In genomic region chr15:78930192-78930706, GRCm38 (mm10) we compare ENCODE assay signal across 31 mouse cellular contexts. TPM values are rescaled to one million over a fixed set of nuclear protein-coding genes. Genes with fewer than 3 reads are reported as not detected.
DNase-seq lines count a peak whose midpoint lies in the region; ATAC-seq and TF ChIP-seq lines count a peak whose summit lies in the region.
"Had no signal": no experiment of that assay in that cellular context is flagged by ENCODE, and none has a peak within 500 bp of the region (broad histone marks: within the 10 kb centered on the region; RNA-seq: fewer than 3 reads in every experiment).

No protein-coding gene starts in this region.

- 0 out of 4 replicates have a peak, but pooled peaks of 1 of the 2 experiments have one; percentile 4 for TF ChIP-seq POLR2A in MEL (IDR thresholded peaks at IDR 0.05; ENCODE audit: control insufficient read depth in 1 of 2, insufficient read depth in 1 of 2, low read depth in 1 of 2, low read length in 2 of 2, poor library complexity in 1 of 2)

- H3K4me3 ChIP-seq in embryonic facial prominence, embryonic 13.5 days: no peak overlapping the region
- H3K4me3 ChIP-seq in embryonic facial prominence, embryonic 10.5 days: no peak overlapping the region
- H3K4me3 ChIP-seq in MEL (ENCODE audit: control insufficient read depth in 1 of 2, insufficient read depth in 1 of 2, low read depth in 2 of 2, low read length in 2 of 2): no peak overlapping the region
- no peak overlapping the region for H3K4me3 ChIP-seq in liver, embryonic 13.5 days (replicated peaks)
- no peak overlapping the region for H3K4me3 ChIP-seq in left cerebral cortex, adult 2 months
- H3K4me3 ChIP-seq: forebrain, embryonic 10.5 days; heart, adult 2 months; heart, embryonic 12.5 days; hindbrain, embryonic 13.5 days; limb, embryonic 12.5 days; megakaryocyte, embryonic 14.5 days; midbrain, embryonic 12.5 days; neural tube, embryonic 15.5 days had no signal

- H3K27ac ChIP-seq in embryonic facial prominence, embryonic 13.5 days: peak overlapping the region; percentile 39; the same call in 1 of the 2 replicates
- H3K27ac ChIP-seq in embryonic facial prominence, embryonic 10.5 days (replicated peaks): no peak overlapping the region
- peak overlapping the region; percentile 5; the same call in 1 of the 2 replicates for H3K27ac ChIP-seq in MEL (ENCODE audit: control insufficient read depth, low read depth, low read length)
- H3K27ac ChIP-seq in liver, embryonic 13.5 days: peak overlapping the region; percentile 66
- H3K27ac ChIP-seq in left cerebral cortex, adult 2 months: no peak overlapping the region
- H3K27ac ChIP-seq: forebrain, embryonic 10.5 days; heart, adult 2 months; hindbrain, embryonic 13.5 days; kidney, postnatal 0 days; midbrain, embryonic 12.5 days; neural tube, embryonic 15.5 days had no signal

- TF ChIP-seq CTCF in MEL (IDR thresholded peaks at IDR 0.05 in 2 of 3, conservative IDR thresholded peaks at IDR 0.05 in 1 of 3; ENCODE audit: control insufficient read depth in 1 of 3, insufficient read depth in 1 of 3, low read depth in 2 of 3, low read length in 3 of 3, poor library complexity in 1 of 3, severe bottlenecking in 1 of 3): no peak
- no peak for TF ChIP-seq CTCF in left cerebral cortex, adult 2 months (IDR thresholded peaks at IDR 0.05)

- intact Hi-C loops in left cerebral cortex, adult 2 months (cut with DNase I): no loop called here
- intact Hi-C loops in left cerebral cortex, postnatal 25 days (cut with DNase I): no loop called here

- WGBS in embryonic facial prominence, embryonic 13.5 days: 74% methylated on average over 6 of the region's 6 CpGs
- WGBS in embryonic facial prominence, embryonic 10.5 days: 82% methylated on average over 6 of the region's 6 CpGs
- WGBS in liver, embryonic 13.5 days (ENCODE audit: insufficient replicate concordance): 83% methylated on average over 6 of the region's 6 CpGs

- H3K9me3 ChIP-seq in embryonic facial prominence, embryonic 13.5 days: no peaks in the 10 kb centered on the region
- no peaks in the 10 kb centered on the region for H3K9me3 ChIP-seq in embryonic facial prominence, embryonic 10.5 days
- H3K9me3 ChIP-seq in MEL (replicated peaks; ENCODE audit: insufficient read depth, low read length): no peaks in the 10 kb centered on the region
- H3K9me3 ChIP-seq in liver, embryonic 13.5 days (replicated peaks): no peaks in the 10 kb centered on the region
- H3K9me3 ChIP-seq: forebrain, embryonic 10.5 days; heart, embryonic 12.5 days; hindbrain, embryonic 13.5 days; limb, embryonic 12.5 days; megakaryocyte, embryonic 14.5 days; midbrain, embryonic 12.5 days; neural tube, embryonic 15.5 days had no signal

- peaks cover 54% of the 10 kb centered on the region for H3K4me1 ChIP-seq in embryonic facial prominence, embryonic 13.5 days
- peaks cover 39% of the 10 kb centered on the region for H3K4me1 ChIP-seq in embryonic facial prominence, embryonic 10.5 days
- peaks cover 3 to 26% of the 10 kb centered on the region in 2 experiments; a peak in 3 of 4 replicates for H3K4me1 ChIP-seq in MEL (ENCODE audit: control insufficient read depth in 1 of 2, insufficient read depth in 2 of 2, low read length in 2 of 2)
- H3K4me1 ChIP-seq in liver, embryonic 13.5 days (replicated peaks): peaks cover 84% of the 10 kb centered on the region

- TF ChIP-seq EP300 in MEL (IDR thresholded peaks at IDR 0.05; ENCODE audit: low read depth in 1 of 2, low read length in 2 of 2): no peak

- ATAC-seq in embryonic facial prominence, embryonic 13.5 days (ENCODE audit: insufficient number of reproducible peaks, insufficient read depth, low FRiP score, low TSS enrichment, low read depth): no peak
- no peak for ATAC-seq in liver, embryonic 13.5 days (ENCODE audit: low read depth)
- ATAC-seq: CD4-positive, CD25-positive, alpha-beta regulatory T cell, adult 4 months; forebrain, embryonic 16.5 days; intestine, embryonic 16.5 days; lung, postnatal 0 days had no signal

- no peak for DNase-seq in embryonic facial prominence, embryonic 10.5 days (ENCODE audit: low spot score)
- DNase-seq in 3134 (ENCODE audit: extremely low read depth, insufficient read length, low spot score) (peak; percentile 57), MEL (ENCODE audit: low read depth, low spot score) (no peak)
- no peak for DNase-seq in liver, embryonic 13.5 days
- no peak for DNase-seq in left cerebral cortex, adult 2 months (ENCODE audit: extremely low spot score in 1 of 2, low spot score in 2 of 2)
- no peak for DNase-seq in left cerebral cortex, postnatal 25 days (ENCODE audit: low spot score in 2 of 2)
- no peak for DNase-seq in cerebellum, adult 11-12 months
- DNase-seq: adrenal gland, postnatal 14 days; cerebellum, adult 11 months; cerebellum, postnatal 10 days; heart, adult 2 months; heart, postnatal 4 days; kidney, adult 8-10 months; kidney, postnatal 4 days; layer of hippocampus, postnatal 36 days; lung, adult 18-20 months; right cerebral cortex, postnatal 4 days; thymus, postnatal 4 days had no signal

- H3K27me3 ChIP-seq in embryonic facial prominence, embryonic 13.5 days: no peaks in the 10 kb centered on the region
- H3K27me3 ChIP-seq in embryonic facial prominence, embryonic 10.5 days (replicated peaks; ENCODE audit: low read depth, poor library complexity, severe bottlenecking): peaks cover 13% of the 10 kb centered on the region
- no peaks in the 10 kb centered on the region for H3K27me3 ChIP-seq in MEL (ENCODE audit: control insufficient read depth in 1 of 2, insufficient read depth in 2 of 2, low read length in 2 of 2)
- H3K27me3 ChIP-seq in liver, embryonic 13.5 days: no peaks in the 10 kb centered on the region
- H3K27me3 ChIP-seq: heart, embryonic 12.5 days; limb, embryonic 12.5 days had no signal

- H3K9ac ChIP-seq in embryonic facial prominence, embryonic 13.5 days: no peak overlapping the region
- no peak overlapping the region for H3K9ac ChIP-seq in MEL (ENCODE audit: control insufficient read depth, low read depth, low read length, poor library complexity, severe bottlenecking)
- H3K9ac ChIP-seq in liver, embryonic 13.5 days: no peak overlapping the region
- H3K9ac ChIP-seq: heart, embryonic 12.5 days; hindbrain, embryonic 13.5 days; midbrain, embryonic 12.5 days; neural tube, embryonic 15.5 days had no signal

- no peak for TF ChIP-seq RAD21 in MEL (IDR thresholded peaks at IDR 0.05; ENCODE audit: low read depth, low read length)

- peaks cover 19% of the 10 kb centered on the region for H3K36me3 ChIP-seq in embryonic facial prominence, embryonic 13.5 days
- H3K36me3 ChIP-seq in embryonic facial prominence, embryonic 10.5 days (replicated peaks): peaks cover 13% of the 10 kb centered on the region
- peaks cover 0 to 13% of the 10 kb centered on the region in 2 experiments; a peak in 2 of 4 replicates for H3K36me3 ChIP-seq in MEL (ENCODE audit: control insufficient read depth in 1 of 2, insufficient read depth in 2 of 2, low read length in 2 of 2)
- H3K36me3 ChIP-seq in liver, embryonic 13.5 days: peaks cover 13% of the 10 kb centered on the region
- H3K36me3 ChIP-seq: hindbrain, embryonic 13.5 days; midbrain, embryonic 12.5 days; neural tube, embryonic 15.5 days had no signal

- peaks cover 14% of the 10 kb centered on the region for H3K79me2 ChIP-seq in MEL (ENCODE audit: control insufficient read depth, insufficient read depth, low read length, poor library complexity)

- 0 out of 2 replicates have a peak overlapping the region, but pooled peaks have one; percentile 11 for H3K4me2 ChIP-seq in embryonic facial prominence, embryonic 13.5 days
- H3K4me2 ChIP-seq in liver, embryonic 13.5 days: no peak overlapping the region
- H3K4me2 ChIP-seq: heart, embryonic 12.5 days; hindbrain, embryonic 13.5 days; limb, embryonic 12.5 days; midbrain, embryonic 12.5 days; neural tube, embryonic 15.5 days had no signal

RNA-seq across cellular contexts. Expression of gene Lgals1, which starts 3.7 kb away (rescaled TPM):
- 2,193 and 2,304 TPM in 2 replicates for polyA plus RNA-seq in embryonic facial prominence, embryonic 13.5 days (2015; fragmentation: Nextera tagmentation; extraction: Ambion mirVana)
- 241 and 316 TPM in 2 replicates for polyA plus RNA-seq in embryonic facial prominence, embryonic 10.5 days (2016; fragmentation: Nextera tagmentation; extraction: Ambion mirVana)
- total RNA-seq in MEL (2012; rRNA removed): 974 and 1,054 TPM in 2 replicates
- 1,000 to 10,000 TPM in 1 of 2 experiments, 100 to 1,000 TPM in 1; 646 to 1,010 TPM for polyA plus RNA-seq in MEL (2012; ENCODE audit: insufficient read depth in 1 of 2, insufficient read length in 2 of 2, low read depth in 1 of 2, low replicate concordance in 2 of 2, missing spikeins in 1 of 2)
- 683 and 710 TPM in 2 replicates for polyA plus RNA-seq in liver, embryonic 13.5 days (2015; fragmentation: Nextera tagmentation; extraction: Ambion mirVana)
- total RNA-seq in left cerebral cortex, adult 2 months (2021): 10 to 100 TPM; 19.8 to 20.4 TPM
- 10 to 100 TPM; 19.6 to 21.3 TPM for total RNA-seq in left cerebral cortex, postnatal 25 days (2021)

RNA-seq across cellular contexts. Expression of gene Nol12, which starts 4.5 kb away (rescaled TPM):
- polyA plus RNA-seq in embryonic facial prominence, embryonic 13.5 days (2015; fragmentation: Nextera tagmentation; extraction: Ambion mirVana): 54.1 and 57.4 TPM in 2 replicates
- 69.2 and 71.5 TPM in 2 replicates for polyA plus RNA-seq in embryonic facial prominence, embryonic 10.5 days (2016; fragmentation: Nextera tagmentation; extraction: Ambion mirVana)
- 39.0 and 40.8 TPM in 2 replicates for total RNA-seq in MEL (2012; rRNA removed)
- 100 to 1,000 TPM in 1 of 2 experiments, not detected in 1; 127 TPM for polyA plus RNA-seq in MEL (2012; ENCODE audit: insufficient read depth in 1 of 2, insufficient read length in 2 of 2, low read depth in 1 of 2, low replicate concordance in 2 of 2, missing spikeins in 1 of 2)
- polyA plus RNA-seq in liver, embryonic 13.5 days (2015; fragmentation: Nextera tagmentation; extraction: Ambion mirVana): 45.6 and 48.9 TPM in 2 replicates
- total RNA-seq in left cerebral cortex, adult 2 months (2021): 10 to 100 TPM; 36.2 to 38.8 TPM
- 10 to 100 TPM; 37.7 to 37.9 TPM for total RNA-seq in left cerebral cortex, postnatal 25 days (2021)

RNA-seq across cellular contexts. Expression of gene Pdxp, which starts 16.5 kb away (rescaled TPM):
- polyA plus RNA-seq in embryonic facial prominence, embryonic 13.5 days (2015; fragmentation: Nextera tagmentation; extraction: Ambion mirVana): 18.7 and 23.2 TPM in 2 replicates
- 32.6 and 36.5 TPM in 2 replicates for polyA plus RNA-seq in embryonic facial prominence, embryonic 10.5 days (2016; fragmentation: Nextera tagmentation; extraction: Ambion mirVana)
- total RNA-seq in MEL (2012; rRNA removed): 16.7 and 21.5 TPM in 2 replicates
- polyA plus RNA-seq in MEL (2012; ENCODE audit: insufficient read depth in 1 of 2, insufficient read length in 2 of 2, low read depth in 1 of 2, low replicate concordance in 2 of 2, missing spikeins in 1 of 2): 10 to 100 TPM in 1 of 2 experiments, not detected in 1; 25.4 TPM
- 6.9 and 7.4 TPM in 2 replicates for polyA plus RNA-seq in liver, embryonic 13.5 days (2015; fragmentation: Nextera tagmentation; extraction: Ambion mirVana)
- 100 to 1,000 TPM; 165 to 171 TPM for total RNA-seq in left cerebral cortex, adult 2 months (2021)
- total RNA-seq in left cerebral cortex, postnatal 25 days (2021): 100 to 1,000 TPM; 165 to 180 TPM

RNA-seq across cellular contexts. Expression of gene Triobp, which starts 17.3 kb away (rescaled TPM):
- polyA plus RNA-seq in embryonic facial prominence, embryonic 13.5 days (2015; fragmentation: Nextera tagmentation; extraction: Ambion mirVana): 37.8 and 38.7 TPM in 2 replicates
- polyA plus RNA-seq in embryonic facial prominence, embryonic 10.5 days (2016; fragmentation: Nextera tagmentation; extraction: Ambion mirVana): 46.7 and 49.4 TPM in 2 replicates
- 18.4 and 21.3 TPM in 2 replicates for total RNA-seq in MEL (2012; rRNA removed)
- 10 to 100 TPM in 1 of 2 experiments, not detected in 1; 31.3 TPM for polyA plus RNA-seq in MEL (2012; ENCODE audit: insufficient read depth in 1 of 2, insufficient read length in 2 of 2, low read depth in 1 of 2, low replicate concordance in 2 of 2, missing spikeins in 1 of 2)
- polyA plus RNA-seq in liver, embryonic 13.5 days (2015; fragmentation: Nextera tagmentation; extraction: Ambion mirVana): 12.9 and 18.8 TPM in 2 replicates
- total RNA-seq in left cerebral cortex, adult 2 months (2021): 10 to 100 TPM; 11.8 to 12.7 TPM
- total RNA-seq in left cerebral cortex, postnatal 25 days (2021): 10 to 100 TPM; 16.4 to 16.8 TPM

RNA-seq across cellular contexts. Expression of gene Sh3bp1, which starts 30.7 kb away (rescaled TPM):
- 53.3 and 54.4 TPM in 2 replicates for polyA plus RNA-seq in embryonic facial prominence, embryonic 13.5 days (2015; fragmentation: Nextera tagmentation; extraction: Ambion mirVana)
- 35.6 and 36.1 TPM in 2 replicates for polyA plus RNA-seq in embryonic facial prominence, embryonic 10.5 days (2016; fragmentation: Nextera tagmentation; extraction: Ambion mirVana)
- total RNA-seq in MEL (2012; rRNA removed): 17.1 and 21.0 TPM in 2 replicates
- polyA plus RNA-seq in MEL (2012; ENCODE audit: insufficient read depth in 1 of 2, insufficient read length in 2 of 2, low read depth in 1 of 2, low replicate concordance in 2 of 2, missing spikeins in 1 of 2): 10 to 100 TPM in 1 of 2 experiments, not detected in 1; 80.2 TPM
- polyA plus RNA-seq in liver, embryonic 13.5 days (2015; fragmentation: Nextera tagmentation; extraction: Ambion mirVana): 17.7 and 22.2 TPM in 2 replicates
- total RNA-seq in left cerebral cortex, adult 2 months (2021): 10 to 100 TPM; 35.0 to 37.7 TPM
- 10 to 100 TPM; 20.4 to 24.3 TPM for total RNA-seq in left cerebral cortex, postnatal 25 days (2021)

Comparison
In these comparisons a context has a peak if more than half of its experiments do, and no peak if none do; other contexts are left out.
1. H3K27ac ChIP-seq: peak in embryonic facial prominence, embryonic 13.5 days (single experiment), MEL (single experiment) and liver, embryonic 13.5 days (single experiment); none in embryonic facial prominence, embryonic 10.5 days (single experiment) and left cerebral cortex, adult 2 months (single experiment).